Mouse (Mus musculus) gastrocnemius, postnatal 4 days (tissue): ENCODE results near the gene Gm5862. TPM values are rescaled to one million over a fixed set of nuclear protein-coding genes. Genes with fewer than 3 reads are reported as not detected.
"Not testable (repeated sequence)": the region's sequence is repeated elsewhere in the genome, so short reads cannot be mapped to it uniquely, and the experiment has no call there.

Source experiments
- DNase-seq, 2 experiments: peaks; one replicate each; pipeline ENCODE4 v3.0.0; 2021 to 2022; ENCODE audit warnings: low spot score in 2 of 2, mixed read lengths in 2 of 2
- long read RNA-seq, 2 experiments: library from polyadenylated mRNA; stranded (forward); transcript quantifications; one replicate each; pipeline ENCODE4 v2.0.0; 2021
- total RNA-seq, 2 experiments: library from RNA; stranded (reverse); gene quantifications; 2 replicates each; pipeline ENCODE4 v1.2.3; 2021

Gm5862 gene
- total RNA-seq, result not detected
- long read RNA-seq, experiment 1, result 0 reads
- long read RNA-seq, experiment 2, result 0 reads

DNA sequence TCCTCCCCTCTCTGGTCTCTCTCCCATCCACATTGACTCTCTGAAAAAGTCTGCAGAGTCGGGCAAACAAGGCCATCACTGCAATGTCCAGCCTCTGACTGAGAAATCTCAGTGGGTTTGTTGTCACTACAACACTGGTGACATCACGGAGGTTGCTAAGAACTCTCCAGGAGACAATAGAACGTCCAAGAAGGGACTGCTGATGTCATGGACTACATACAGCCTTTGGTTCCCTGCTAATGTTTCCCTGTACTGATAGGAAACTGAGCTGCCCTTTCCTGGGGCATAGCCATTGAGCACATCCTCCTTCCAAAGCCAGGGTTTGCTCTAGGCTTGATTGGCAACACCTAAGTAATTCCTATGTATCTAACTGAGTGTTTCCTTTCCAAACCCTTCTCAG lies at the start of gene Gm5862:
TSS of gene Gm5862 (minus strand) at position 101 of the 400 bp plus-strand sequence.
- DNase-seq, result not testable (repeated sequence)

DNA sequence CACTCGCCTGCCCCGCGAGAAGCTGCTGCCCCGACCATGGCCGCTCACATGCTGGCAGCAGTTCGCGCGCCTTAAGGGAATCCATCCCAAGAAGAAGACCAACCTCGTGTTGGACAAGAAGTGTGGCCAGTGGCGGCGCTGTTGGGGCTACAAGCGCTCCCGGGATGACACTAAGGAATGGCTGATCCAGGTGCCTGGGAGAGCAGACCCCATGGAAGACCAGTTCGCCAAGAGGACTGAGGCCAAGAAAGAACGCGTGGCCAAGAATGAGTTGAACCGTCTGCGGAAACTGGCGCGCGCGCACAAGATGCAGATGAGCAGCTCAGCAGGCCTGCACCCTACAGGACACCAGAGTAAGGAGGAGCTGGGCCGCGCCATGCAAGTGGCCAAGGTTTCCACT lies 48.0 kb upstream of the Gm5862 start:
- no peak for DNase-seq

- DNase-seq, result not testable (repeated sequence)
Measured at GRCm38 (mm10) chr5:26058481-26058880, 35.8 kb upstream of the Gm5862 start, which contains the start of gene Gm7347. Gene Gm7347 (minus strand): TSS chr5:26058581.

GRCm38 (mm10) chr5:26039458-26039857 lies 16.7 kb upstream of the Gm5862 start, which contains the start of gene Speer4a:
Gene Speer4a (minus strand): TSS chr5:26039558.
- DNase-seq, result not testable (repeated sequence)

- not testable (repeated sequence) for DNase-seq
Measured at GRCm38 (mm10) chr5:26007697-26008096, 15.0 kb downstream of the Gm5862 start.

DNA sequence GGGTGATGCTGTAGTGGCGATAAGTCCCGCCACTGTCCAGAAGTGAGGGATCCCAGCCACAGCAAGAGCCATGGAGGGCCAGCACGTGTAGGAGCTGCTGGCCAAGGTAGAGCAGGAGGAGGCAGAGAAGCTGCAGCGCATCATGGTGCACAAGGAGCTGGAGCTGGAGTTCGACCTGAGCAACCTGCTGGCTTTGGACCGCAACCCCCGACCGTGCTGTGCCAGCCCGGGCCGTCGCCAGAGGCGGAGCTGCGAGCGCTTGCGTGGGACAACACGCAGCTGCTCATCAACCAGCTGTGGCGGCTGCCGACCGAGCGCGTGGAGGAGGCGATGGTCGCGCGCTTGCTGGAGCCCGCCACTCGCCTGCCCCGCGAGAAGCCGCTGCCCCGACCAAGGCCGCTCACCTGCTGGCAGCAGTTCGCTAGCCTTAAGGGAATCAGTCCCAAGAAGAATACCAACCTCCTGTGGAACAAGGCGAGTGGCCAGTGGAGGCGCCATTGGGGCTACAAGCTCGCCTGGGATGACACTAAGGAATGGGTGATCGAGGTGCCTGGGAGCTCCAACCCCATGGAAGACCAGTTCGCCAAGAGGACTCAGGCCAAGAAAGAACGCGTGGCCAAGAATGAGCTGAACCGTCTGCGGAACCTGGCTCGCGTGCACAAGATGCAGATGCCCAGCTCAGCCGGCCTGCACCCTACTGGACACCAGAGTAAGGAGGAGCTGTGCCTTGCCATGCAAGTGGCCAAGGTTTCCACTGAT lies 15.6 kb downstream of the Gm5862 start:
- DNase-seq, result peak in 1 of 2 experiments; percentile 9

DNA sequence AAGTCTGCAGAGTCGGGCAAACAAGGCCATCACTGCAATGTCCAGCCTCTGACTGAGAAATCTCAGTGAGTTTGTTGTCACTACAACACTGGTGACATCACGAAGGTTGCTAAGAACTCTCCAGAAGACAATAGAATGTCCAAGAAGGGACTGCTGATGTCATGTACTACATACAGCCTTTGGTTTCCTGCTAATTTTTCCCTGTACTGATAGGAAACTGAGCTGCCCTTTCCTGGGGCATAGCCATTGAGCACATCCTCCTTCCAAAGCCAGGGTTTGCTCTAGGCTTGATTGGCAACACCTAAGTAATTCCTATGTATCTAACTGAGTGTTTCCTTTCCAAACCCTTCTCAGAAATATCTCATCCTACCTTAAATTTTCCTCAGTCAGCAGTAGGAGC lies 18.0 kb downstream of the Gm5862 start, which contains the start of gene Gm1979:
TSS of gene Gm1979 (minus strand) at position 101 of the 400 bp plus-strand sequence.
- not testable (repeated sequence) for DNase-seq

DNA sequence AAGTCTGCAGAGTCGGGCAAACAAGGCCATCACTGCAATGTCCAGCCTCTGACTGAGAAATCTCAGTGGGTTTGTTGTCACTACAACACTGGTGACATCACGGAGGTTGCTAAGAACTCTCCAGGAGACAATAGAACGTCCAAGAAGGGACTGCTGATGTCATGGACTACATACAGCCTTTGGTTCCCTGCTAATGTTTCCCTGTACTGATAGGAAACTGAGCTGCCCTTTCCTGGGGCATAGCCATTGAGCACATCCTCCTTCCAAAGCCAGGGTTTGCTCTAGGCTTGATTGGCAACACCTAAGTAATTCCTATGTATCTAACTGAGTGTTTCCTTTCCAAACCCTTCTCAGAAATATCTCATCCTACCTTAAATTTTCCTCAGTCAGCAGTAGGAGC lies 34.2 kb downstream of the Gm5862 start, which contains the start of gene Gm21698:
TSS of gene Gm21698 (minus strand) at position 101 of the 400 bp plus-strand sequence.
- not testable (repeated sequence) for DNase-seq

GRCm38 (mm10) chr5:25972563-25972962 lies 50.2 kb downstream of the Gm5862 start, which contains the start of gene Gm21680:
Gene Gm21680 (minus strand): TSS chr5:25972663.
- DNase-seq, result not testable (repeated sequence)

Other genes starting within 250 kb of the Gm5862 start
- gene Gm21663, start 80.5 kb downstream of the Gm5862 start, total RNA-seq, result not detected
- gene Gm21671, start 68.5 kb downstream of the Gm5862 start, total RNA-seq, result not detected
- gene Gm21680, start 50.3 kb downstream of the Gm5862 start, total RNA-seq, result not detected
- gene Gm21698, start 34.3 kb downstream of the Gm5862 start, total RNA-seq, result not detected
- not detected for gene Gm1979, start 18.1 kb downstream of the Gm5862 start, total RNA-seq
- gene Speer4a, start 16.6 kb upstream of the Gm5862 start, total RNA-seq, result not detected
- not detected for gene Gm7347, start 35.7 kb upstream of the Gm5862 start, total RNA-seq
- not detected for gene Gm10471, start 66.4 kb upstream of the Gm5862 start, total RNA-seq
- not detected for gene 5031410I06Rik, start 82.4 kb upstream of the Gm5862 start, total RNA-seq
- gene Gm10220, start 98.5 kb upstream of the Gm5862 start, total RNA-seq, result not detected
- not detected for gene Gm7361, start 234.8 kb upstream of the Gm5862 start, total RNA-seq